Mouse (Mus musculus): ENCODE data around the gene Glp2r. TPM values are rescaled to one million over a fixed set of nuclear protein-coding genes. Genes with fewer than 3 reads are reported as not detected.

Glp2r gene
- total and polyA plus RNA-seq, 2 experiments, result under 0.01 TPM; not detected in 1

- no peak overlapping the region for H3K27ac ChIP-seq (replicated peaks; ENCODE audit: insufficient read depth, low read depth, low read length)
- peaks cover 6% of the 10 kb centered on the region for H3K4me1 ChIP-seq (ENCODE audit: control insufficient read depth, insufficient read depth, low read length)
- no peaks in the 10 kb centered on the region for H3K36me3 ChIP-seq (ENCODE audit: control insufficient read depth, insufficient read depth, low read length)
- no peak overlapping the region for H3K9ac ChIP-seq (ENCODE audit: low read depth, low read length)
- TF ChIP-seq CTCF (IDR thresholded peaks at IDR 0.05; ENCODE audit: low read depth, low read length) (no peak), POLR2A (IDR thresholded peaks at IDR 0.05; ENCODE audit: extremely low read depth, insufficient read depth, low read length) (no peak)
- no peak overlapping the region for H3K4me3 ChIP-seq (ENCODE audit: insufficient read depth, low read depth, low read length)
- no peaks in the 10 kb centered on the region for H3K27me3 ChIP-seq (ENCODE audit: control insufficient read depth, insufficient read depth, low read length)
- H3K79me2 ChIP-seq (ENCODE audit: control insufficient read depth, insufficient read depth, low read length), result no peaks in the 10 kb centered on the region
- DNase-seq (ENCODE audit: extremely low read depth, low read depth, low spot score), result no peak
- 62% methylated on average over 6 of the region's 6 CpGs for WGBS
Observed at GRCm38 (mm10) chr11:67636905-67637586, 133.9 kb downstream of the Glp2r start.

GRCm38 (mm10) chr11:67636201-67636600, 134.8 kb downstream of the Glp2r start:
- Histone ChIP-seq H3K4me3 (ENCODE audit: insufficient read depth, low read depth, low read length) (no peak overlapping the region), H3K9ac (ENCODE audit: low read depth, low read length) (no peak overlapping the region), H3K4me1 (ENCODE audit: control insufficient read depth, insufficient read depth, low read length) (peaks cover 6% of the 10 kb centered on the region), H3K79me2 (ENCODE audit: control insufficient read depth, insufficient read depth, low read length) (no peaks in the 10 kb centered on the region), H3K36me3 (ENCODE audit: control insufficient read depth, insufficient read depth, low read length) (no peaks in the 10 kb centered on the region), H3K27me3 (ENCODE audit: control insufficient read depth, insufficient read depth, low read length) (no peaks in the 10 kb centered on the region), H3K27ac (replicated peaks; ENCODE audit: insufficient read depth, low read depth, low read length) (no peak overlapping the region)
- WGBS, result 66% methylated on average over 4 of the region's 4 CpGs
- no peak for DNase-seq (ENCODE audit: extremely low read depth, low read depth, low spot score)
- TF ChIP-seq CTCF (IDR thresholded peaks at IDR 0.05; ENCODE audit: low read depth, low read length) (no peak), POLR2A (IDR thresholded peaks at IDR 0.05; ENCODE audit: extremely low read depth, insufficient read depth, low read length) (no peak)

- WGBS, result 83% methylated on average over 3 of the region's 3 CpGs
- TF ChIP-seq POLR2A (IDR thresholded peaks at IDR 0.05; ENCODE audit: extremely low read depth, insufficient read depth, low read length), result no peak
- no peak for TF ChIP-seq CTCF (IDR thresholded peaks at IDR 0.05; ENCODE audit: low read depth, low read length)
- no peak overlapping the region for H3K27ac ChIP-seq (replicated peaks; ENCODE audit: insufficient read depth, low read depth, low read length)
- H3K36me3 ChIP-seq (ENCODE audit: control insufficient read depth, insufficient read depth, low read length), result no peaks in the 10 kb centered on the region
- no peak overlapping the region for H3K4me3 ChIP-seq (ENCODE audit: insufficient read depth, low read depth, low read length)
- H3K9ac ChIP-seq (ENCODE audit: low read depth, low read length), result no peak overlapping the region
- peaks cover 8% of the 10 kb centered on the region for H3K4me1 ChIP-seq (ENCODE audit: control insufficient read depth, insufficient read depth, low read length)
- DNase-seq (ENCODE audit: extremely low read depth, low read depth, low spot score), result no peak
- no peaks in the 10 kb centered on the region for H3K27me3 ChIP-seq (ENCODE audit: control insufficient read depth, insufficient read depth, low read length)
- no peaks in the 10 kb centered on the region for H3K79me2 ChIP-seq (ENCODE audit: control insufficient read depth, insufficient read depth, low read length)
Observed at GRCm38 (mm10) chr11:67633620-67634229, 137.2 kb downstream of the Glp2r start.

- DNase-seq (ENCODE audit: extremely low read depth, low read depth, low spot score), result peak; percentile 77
- Histone ChIP-seq H3K79me2 (ENCODE audit: control insufficient read depth, insufficient read depth, low read length) (no peaks in the 10 kb centered on the region), H3K4me3 (ENCODE audit: insufficient read depth, low read depth, low read length) (no peak overlapping the region), H3K36me3 (ENCODE audit: control insufficient read depth, insufficient read depth, low read length) (no peaks in the 10 kb centered on the region), H3K4me1 (ENCODE audit: control insufficient read depth, insufficient read depth, low read length) (peaks cover 13% of the 10 kb centered on the region), H3K27ac (replicated peaks; ENCODE audit: insufficient read depth, low read depth, low read length) (no peak overlapping the region), H3K9ac (ENCODE audit: low read depth, low read length) (no peak overlapping the region), H3K27me3 (ENCODE audit: control insufficient read depth, insufficient read depth, low read length) (no peaks in the 10 kb centered on the region)
- WGBS, result 32% methylated on average over 8 of the region's 8 CpGs
- TF ChIP-seq CTCF (IDR thresholded peaks at IDR 0.05; ENCODE audit: low read depth, low read length), result no peak
- no peak for TF ChIP-seq POLR2A (IDR thresholded peaks at IDR 0.05; ENCODE audit: extremely low read depth, insufficient read depth, low read length)
Observed at GRCm38 (mm10) chr11:67632906-67633305, 138.0 kb downstream of the Glp2r start.

GRCm38 (mm10) chr11:67628522-67628921, 142.4 kb downstream of the Glp2r start:
- Histone ChIP-seq H3K36me3 (ENCODE audit: control insufficient read depth, insufficient read depth, low read length) (no peaks in the 10 kb centered on the region), H3K79me2 (ENCODE audit: control insufficient read depth, insufficient read depth, low read length) (no peaks in the 10 kb centered on the region), H3K4me3 (ENCODE audit: insufficient read depth, low read depth, low read length) (no peak overlapping the region), H3K27me3 (ENCODE audit: control insufficient read depth, insufficient read depth, low read length) (no peaks in the 10 kb centered on the region), H3K27ac (replicated peaks; ENCODE audit: insufficient read depth, low read depth, low read length) (peak overlapping the region; percentile 80), H3K9ac (ENCODE audit: low read depth, low read length) (no peak overlapping the region), H3K4me1 (ENCODE audit: control insufficient read depth, insufficient read depth, low read length) (peaks cover 25% of the 10 kb centered on the region)
- TF ChIP-seq POLR2A (IDR thresholded peaks at IDR 0.05; ENCODE audit: extremely low read depth, insufficient read depth, low read length), result no peak
- DNase-seq (ENCODE audit: extremely low read depth, low read depth, low spot score), result peak; percentile 97
- 25% methylated on average over 2 of the region's 2 CpGs for WGBS

GRCm38 (mm10) chr11:67627179-67627578, 143.8 kb downstream of the Glp2r start:
- Histone ChIP-seq H3K4me1 (ENCODE audit: control insufficient read depth, insufficient read depth, low read length) (peaks cover 20% of the 10 kb centered on the region), H3K4me3 (ENCODE audit: insufficient read depth, low read depth, low read length) (no peak overlapping the region), H3K27ac (replicated peaks; ENCODE audit: insufficient read depth, low read depth, low read length) (peak overlapping the region; percentile 80), H3K36me3 (ENCODE audit: control insufficient read depth, insufficient read depth, low read length) (no peaks in the 10 kb centered on the region), H3K9ac (ENCODE audit: low read depth, low read length) (no peak overlapping the region), H3K79me2 (ENCODE audit: control insufficient read depth, insufficient read depth, low read length) (no peaks in the 10 kb centered on the region), H3K27me3 (ENCODE audit: control insufficient read depth, insufficient read depth, low read length) (no peaks in the 10 kb centered on the region)
- 47% methylated on average over 7 of the region's 7 CpGs for WGBS
- TF ChIP-seq CTCF (IDR thresholded peaks at IDR 0.05; ENCODE audit: low read depth, low read length), result no peak
- TF ChIP-seq POLR2A (IDR thresholded peaks at IDR 0.05; ENCODE audit: extremely low read depth, insufficient read depth, low read length), result no peak
- peak; percentile 89 for DNase-seq (ENCODE audit: extremely low read depth, low read depth, low spot score)
